Mouse (Mus musculus) lung, postnatal 4 days (tissue): ENCODE results near the gene Usp20.
"Not testable (repeated sequence)": the region's sequence is repeated elsewhere in the genome, so short reads cannot be mapped to it uniquely, and the experiment has no call there.

Experiments used
- DNase-seq, 2 experiments: peaks; one replicate each; pipeline ENCODE4 v3.0.0; 2021

Usp20 gene

GRCm38 (mm10) chr2:30981790-30982513 is at the start of gene Usp20, which contains the start of gene BC005624:
Usp20 (plus strand) TSS chr2:30982279.
BC005624 (minus strand) TSS chr2:30982201.
- peak; percentile 100 for DNase-seq

DNA sequence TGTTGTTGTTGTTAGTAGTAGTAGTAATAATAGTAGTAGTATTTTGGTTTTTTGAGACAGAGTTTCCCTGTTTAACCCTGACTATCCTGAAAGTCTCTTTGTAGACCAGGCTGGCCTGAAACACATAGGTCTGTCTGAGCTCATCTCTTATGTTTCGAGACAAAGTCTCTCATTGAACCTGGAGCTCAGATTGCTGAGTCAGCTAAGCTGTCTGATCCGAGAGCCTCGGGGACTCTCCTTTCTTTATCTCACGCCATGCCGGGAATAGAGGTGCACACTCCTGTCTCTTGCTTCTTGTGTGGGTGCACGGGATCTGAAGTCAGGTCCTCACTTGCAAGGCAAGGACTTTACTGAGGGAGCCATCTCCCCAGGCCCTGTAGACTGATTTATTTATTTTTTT is 49.0 kb upstream of the Usp20 start:
- no peak for DNase-seq

DNA sequence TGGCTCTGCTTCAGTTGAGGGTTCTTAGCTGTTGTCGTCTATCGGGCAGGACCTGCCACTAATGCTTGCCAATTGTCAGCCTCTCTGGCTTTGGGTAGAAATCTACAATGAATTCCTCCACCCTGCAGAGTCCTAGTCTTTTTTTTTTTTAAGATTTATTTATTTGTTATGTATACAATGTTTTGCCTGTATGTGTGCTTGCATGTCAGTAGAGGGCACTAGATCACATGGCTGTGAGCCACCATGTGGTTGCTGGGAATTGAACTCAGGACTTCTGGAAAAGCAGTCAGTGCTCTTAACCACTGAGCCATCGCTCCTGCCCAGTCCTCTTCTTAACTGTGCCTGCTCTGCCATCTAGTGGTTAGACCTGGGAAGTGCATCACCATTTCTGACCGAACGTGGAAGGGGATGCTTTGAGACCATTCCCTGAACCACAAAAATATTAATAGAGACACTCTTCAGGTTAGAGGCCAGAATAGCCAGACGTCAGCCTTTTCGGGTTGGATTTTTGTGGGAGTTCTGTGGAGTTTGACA is 48.1 kb upstream of the Usp20 start:
- peak; percentile 78 to 86 for DNase-seq

DNA sequence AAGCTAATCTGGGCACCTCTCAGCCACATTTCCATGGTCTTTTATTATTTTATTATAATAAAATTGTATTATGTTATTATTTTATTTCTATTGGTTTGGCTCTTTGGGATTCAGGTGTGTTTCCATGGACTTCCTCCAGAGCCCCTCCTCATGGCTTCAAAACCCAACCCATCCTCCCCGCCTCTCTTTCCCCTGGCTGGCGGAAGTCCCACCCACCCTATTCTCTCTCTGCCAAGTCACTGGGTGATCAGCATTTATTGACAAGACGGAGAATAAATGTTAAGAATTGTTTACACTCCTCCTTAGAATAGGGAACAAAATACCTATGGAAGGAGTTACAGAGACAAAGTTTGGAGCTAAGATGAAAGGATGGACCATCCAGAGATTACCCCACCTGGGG is 45.3 kb upstream of the Usp20 start:
- no peak for DNase-seq

DNA sequence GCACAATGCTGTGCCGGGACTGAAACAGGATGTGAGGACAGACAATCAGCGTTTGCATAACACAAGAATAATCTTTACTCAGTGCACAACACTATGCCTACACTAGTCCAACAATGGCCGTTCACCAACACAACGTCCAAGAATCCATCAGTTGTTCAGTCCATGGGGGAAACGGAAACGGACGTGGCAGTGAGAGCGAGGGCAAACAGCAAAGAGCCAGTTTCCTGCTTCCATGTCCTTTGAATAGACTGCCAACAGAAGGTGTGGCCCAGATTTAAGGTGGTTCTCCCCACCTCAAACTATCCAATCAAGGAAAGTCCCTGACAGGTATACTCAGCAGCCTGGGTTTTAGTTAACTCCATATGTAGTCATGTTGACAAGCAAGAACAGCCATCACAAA is 44.3 kb upstream of the Usp20 start:
- DNase-seq, result peak in 1 of 2 experiments; percentile 44

GRCm38 (mm10) chr2:30938574-30938991 is 43.5 kb upstream of the Usp20 start:
- no peak for DNase-seq

DNA sequence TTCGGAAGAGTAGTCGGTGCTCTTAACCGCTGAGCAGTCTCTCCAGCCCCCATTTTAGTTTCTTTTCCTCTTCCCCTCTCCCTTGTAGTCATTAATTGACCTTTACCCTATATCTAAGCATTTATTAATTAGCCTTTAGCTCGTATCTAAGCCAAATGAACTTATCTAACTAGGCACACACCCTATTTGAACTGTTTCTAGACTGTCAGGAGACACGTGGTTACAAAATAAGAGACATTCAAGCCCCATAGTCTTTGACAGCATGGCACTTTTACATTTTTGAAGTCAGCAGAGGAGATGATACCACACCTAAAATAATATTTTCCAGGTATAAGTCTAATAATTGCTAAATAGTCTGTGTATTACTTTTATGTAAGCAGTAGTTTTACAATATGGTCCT is 40.5 kb upstream of the Usp20 start:
- DNase-seq, result no peak

GRCm38 (mm10) chr2:30942116-30942515 is 40.0 kb upstream of the Usp20 start:
- DNase-seq, result not testable (repeated sequence)

- DNase-seq, result peak; percentile 76 to 80
Observed at GRCm38 (mm10) chr2:30942603-30943011, 39.5 kb upstream of the Usp20 start.

- DNase-seq, result peak in 1 of 2 experiments; percentile 11
Observed at GRCm38 (mm10) chr2:30952457-30952823, 29.6 kb upstream of the Usp20 start.

DNA sequence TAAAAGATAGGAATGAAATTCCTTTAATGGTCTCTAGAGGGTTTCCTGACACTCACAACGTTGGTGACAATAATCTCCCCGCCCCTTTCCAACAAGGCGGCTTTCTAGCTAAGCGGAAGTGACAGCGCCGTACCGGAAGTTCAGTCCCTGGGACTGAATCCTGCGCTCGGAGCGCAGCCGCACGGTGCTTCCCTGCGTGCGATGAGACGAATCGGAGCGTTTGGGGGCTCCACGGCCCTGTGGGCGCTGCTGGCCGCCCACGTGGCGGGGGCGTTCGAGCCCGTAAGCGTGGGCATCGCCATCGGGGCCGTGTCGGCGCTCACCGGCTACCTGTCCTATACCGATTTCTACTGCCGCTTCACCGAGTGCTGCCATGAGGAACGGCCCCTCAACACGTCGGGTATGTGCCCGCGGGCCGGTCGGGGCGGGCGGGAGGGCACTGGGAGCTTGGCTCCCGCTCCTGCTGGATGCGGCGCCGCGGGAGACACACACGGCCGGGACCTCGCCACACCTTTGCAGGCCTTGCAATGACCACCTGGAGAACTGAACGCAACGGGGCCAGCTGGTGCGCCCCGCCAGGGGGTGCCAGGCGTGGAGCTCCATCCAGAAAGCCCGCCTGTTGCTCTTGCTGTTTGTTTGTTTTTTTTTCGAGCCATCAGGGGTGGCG is 29.1 kb upstream of the Usp20 start, which contains the start of gene Tor1b:
Gene Tor1b (plus strand): TSS at position 136 of the 667 bp plus-strand sequence.
- DNase-seq, result peak; percentile 89

GRCm38 (mm10) chr2:30954797-30955196 is 27.3 kb upstream of the Usp20 start:
- no peak for DNase-seq

- DNase-seq, result no peak
Observed at GRCm38 (mm10) chr2:30957511-30957910, 24.6 kb upstream of the Usp20 start.

- no peak for DNase-seq
Observed at GRCm38 (mm10) chr2:30958726-30959125, 23.4 kb upstream of the Usp20 start.

DNA sequence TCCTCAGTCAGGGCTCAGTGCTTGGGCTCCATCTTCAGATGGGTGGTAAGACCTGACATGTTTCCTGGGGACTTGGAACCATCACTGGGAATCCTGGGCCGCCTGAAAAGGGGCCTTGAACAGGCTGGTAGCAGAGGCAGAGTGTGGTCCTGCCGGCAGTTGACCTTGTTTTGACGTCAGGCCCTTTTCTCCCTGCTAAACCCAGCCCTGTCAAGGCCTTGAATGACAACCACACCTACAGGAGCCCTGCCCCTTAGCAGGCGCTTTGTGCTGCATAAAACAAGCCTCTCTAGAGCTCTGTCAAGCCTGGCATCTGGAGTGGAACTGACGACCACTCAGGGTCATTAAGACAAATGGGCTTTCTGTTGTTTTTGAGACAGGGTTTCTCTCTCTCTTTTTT is 22.2 kb upstream of the Usp20 start:
- no peak for DNase-seq

DNA sequence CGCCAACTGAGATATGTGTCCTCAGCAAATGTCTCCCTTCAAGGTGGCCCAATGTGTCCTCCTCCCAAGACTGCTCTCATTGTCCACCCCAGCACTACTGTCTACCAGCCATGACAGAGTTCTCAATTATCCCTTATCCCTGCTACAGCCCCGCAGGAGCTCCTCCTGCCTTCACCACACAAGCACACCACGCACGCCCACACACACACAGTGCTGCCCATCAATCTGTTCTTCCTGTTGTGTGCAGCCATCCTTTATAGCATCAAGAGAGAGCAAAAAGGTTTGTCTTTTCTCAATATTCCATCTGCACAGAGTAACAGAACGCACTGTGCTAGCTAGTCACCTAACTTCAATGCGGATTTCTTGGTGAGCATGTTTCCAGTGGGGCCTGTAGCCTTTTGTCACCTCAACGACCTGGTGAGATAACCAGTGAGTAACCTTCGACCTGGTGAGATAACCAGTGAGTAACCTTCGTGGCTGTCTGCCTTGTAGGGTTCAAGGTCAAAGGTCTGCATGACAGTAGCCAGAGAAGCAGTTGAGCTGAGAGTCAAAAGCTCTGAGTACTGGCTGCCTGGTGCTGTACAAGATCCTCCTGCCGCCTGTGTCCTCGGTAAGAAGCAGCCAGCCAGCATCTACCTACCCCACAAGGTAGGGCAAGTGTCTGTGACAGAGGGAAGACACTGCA is 19.4 kb upstream of the Usp20 start:
- DNase-seq, result no peak

GRCm38 (mm10) chr2:30965627-30966026 is 16.5 kb upstream of the Usp20 start:
- no peak for DNase-seq

DNA sequence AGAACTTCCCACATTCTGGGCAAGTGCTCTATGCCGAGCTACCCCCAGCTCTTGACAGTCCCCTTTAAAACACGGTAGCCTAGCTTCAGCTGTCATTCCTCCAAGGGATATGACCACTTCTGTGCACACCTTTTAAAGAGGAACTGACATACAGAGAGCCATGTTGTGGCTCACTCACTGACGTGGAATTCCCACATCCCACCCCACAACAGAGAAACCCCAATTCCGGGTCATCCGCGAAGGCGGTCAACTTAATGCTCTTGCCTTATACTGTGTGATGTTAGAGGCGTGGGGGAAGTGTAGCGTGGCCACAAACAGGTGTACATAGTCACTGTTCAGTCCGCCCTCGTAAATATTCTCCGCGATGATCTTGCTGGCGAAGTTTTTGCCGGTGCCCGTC is 15.3 kb upstream of the Usp20 start:
- peak in 1 of 2 experiments; percentile 15 for DNase-seq

DNA sequence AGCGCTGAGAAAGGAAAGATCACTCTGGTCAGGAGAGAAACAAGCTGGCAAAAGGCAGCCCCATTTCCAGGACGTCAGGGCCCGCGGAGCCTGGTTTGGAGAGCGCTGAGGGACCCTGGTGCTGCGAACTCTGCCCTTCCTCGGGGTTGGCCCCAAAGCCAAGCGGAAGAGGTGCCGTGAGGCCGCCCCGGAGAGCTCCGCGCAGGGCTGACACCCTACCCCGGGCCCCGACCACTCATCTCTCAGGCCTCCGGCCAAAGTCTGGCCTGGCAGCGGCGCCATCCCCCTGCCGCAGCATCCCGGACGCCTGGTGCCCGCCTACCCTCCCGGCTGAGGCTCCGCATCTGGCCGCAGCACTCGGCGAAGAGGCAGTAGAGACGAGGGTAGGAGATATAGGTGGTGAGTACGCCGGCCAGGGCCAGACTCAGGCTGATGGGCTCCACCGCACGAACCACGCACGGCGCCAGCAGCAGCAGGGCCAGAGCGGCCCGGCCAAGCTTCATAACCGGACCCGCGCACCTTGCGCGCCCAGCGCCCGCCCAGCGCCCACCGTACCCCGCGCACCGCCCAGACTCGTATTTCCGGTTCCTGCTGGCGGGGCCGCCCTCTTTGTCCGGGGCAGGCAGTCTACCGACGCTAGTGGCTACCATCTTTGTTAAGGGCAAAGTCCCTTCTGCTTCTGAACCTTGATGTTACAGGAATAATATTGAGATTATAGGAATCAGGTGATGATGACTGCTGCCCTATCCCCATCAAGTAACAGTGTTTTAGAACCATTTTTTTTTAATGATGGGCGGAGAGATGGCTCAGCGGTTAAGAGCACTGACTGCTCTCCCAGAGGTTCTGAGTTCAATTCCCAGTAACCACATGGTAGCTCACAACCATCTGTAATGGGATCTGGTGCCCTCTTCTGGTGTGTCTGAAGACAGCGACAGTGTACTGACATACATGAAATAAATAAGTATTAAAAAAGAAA is 14.4 kb upstream of the Usp20 start, which contains the start of gene Tor1a:
Gene Tor1a (minus strand): TSS at position 582 of the 976 bp plus-strand sequence.
- peak; percentile 90 to 93 for DNase-seq

DNA sequence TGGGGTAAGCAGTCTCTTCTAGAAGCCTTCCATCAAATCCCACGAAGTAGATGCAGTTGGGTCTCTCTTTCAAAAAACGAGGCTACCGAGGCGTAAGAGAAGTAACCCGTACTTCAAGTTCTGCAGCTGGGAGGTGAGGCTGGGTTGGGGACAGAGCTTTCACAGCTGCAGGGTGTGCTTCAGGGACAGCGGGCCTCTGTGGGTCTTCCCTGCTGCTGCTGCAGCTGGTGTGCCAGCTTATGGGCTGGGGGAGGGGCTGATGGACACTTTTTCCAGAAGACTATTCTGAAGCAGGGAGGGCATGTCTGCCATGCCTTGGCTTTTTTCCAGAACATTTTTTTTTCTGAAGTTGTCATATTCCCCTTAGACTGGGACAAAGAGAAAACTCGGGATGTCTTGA is 945 bp downstream of the Usp20 start:
- peak in 1 of 2 experiments; percentile 25 for DNase-seq

DNA sequence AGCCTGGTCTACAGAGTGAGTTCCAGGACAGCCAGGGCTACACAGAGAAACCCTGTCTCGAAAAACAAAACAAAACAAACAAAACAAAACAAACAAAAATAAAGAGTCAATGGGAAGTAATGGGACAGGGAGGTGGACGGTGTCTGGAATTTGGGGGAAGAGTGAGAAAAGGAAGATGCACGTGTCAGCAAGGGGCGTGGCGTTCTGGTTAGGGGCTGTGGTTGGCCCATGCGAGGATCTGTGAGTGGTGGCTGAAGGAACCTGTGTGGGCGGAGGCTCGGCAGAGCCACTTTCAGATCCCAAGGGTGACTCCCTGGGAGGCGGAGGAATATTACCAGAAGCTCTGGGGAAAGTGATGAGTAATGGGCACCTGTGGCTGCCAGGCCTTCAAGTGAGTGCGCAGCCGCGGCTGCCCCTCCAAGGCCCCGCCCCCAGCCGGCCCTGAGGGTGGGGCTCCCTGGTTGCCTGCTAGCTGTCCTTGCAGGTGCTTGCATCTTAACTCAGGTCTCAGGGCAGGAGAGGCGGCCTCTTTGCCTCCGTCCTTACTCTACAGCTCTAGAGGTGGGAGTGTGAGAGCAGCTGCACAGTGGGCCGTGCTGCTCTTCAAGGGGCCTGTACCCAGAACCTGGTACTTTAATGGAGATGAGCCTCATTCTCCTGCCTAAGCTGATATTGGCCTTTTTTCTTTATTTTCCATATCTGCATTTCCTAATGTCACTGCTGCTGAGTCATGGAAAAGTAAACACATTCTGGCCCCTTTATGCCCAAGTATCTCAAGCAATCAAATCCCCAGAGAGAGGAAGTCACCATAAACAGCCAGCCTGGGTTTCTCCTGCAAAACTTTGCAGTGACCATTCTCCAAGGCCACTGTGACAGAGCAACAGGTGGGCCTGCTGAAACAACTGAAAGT is 3.3 kb downstream of the Usp20 start:
- peak; percentile 82 to 89 for DNase-seq
